Mouse (Mus musculus) neural tube, embryonic 10.5 days (tissue): ENCODE results near the gene Mindy4.
A peak's percentile ranks its signal among the peaks of the same experiment; 100 is the strongest.

Experiments
- DNase-seq: peaks from one replicate; pipeline ENCODE4 v3.0.0-alpha.2; 2017; ENCODE audit warnings: low spot score; ENCODE audit errors: extremely low spot score

Mindy4 gene

DNA sequence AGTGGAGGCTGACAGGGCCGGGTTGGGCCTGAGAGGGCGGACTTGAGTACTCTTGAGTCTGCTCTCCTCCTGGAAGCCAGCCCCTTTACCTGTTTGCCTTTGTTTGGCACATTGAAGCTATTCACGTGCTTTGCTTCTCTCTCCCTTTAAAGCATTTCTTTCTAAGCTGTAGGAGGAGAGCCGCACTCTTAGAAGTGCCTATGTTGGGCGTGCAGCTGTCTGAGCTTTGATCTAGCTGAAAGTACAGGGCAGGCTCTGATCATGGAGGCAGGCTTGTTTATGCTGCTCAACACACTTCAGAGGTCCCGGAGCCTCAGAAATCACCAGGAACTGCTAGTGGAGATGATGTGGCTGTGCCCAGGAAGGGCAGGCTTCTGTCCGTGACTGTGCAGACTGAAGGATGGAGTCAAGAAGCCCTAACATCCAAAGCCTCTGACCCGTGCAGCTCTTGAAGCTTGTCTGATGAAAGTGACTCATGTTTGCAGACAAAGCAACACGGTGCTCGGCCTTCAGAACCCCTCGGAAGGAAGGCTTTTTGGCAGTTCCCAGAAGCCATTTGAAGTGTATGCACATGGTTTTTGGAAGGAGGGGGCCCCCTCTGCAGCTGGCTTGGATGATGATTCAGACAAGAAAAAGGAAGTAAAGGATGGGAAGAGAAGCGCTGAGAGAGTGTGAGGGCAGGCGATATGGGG, 53.5 kb downstream of the Mindy4 start:
- no peak for DNase-seq

DNA sequence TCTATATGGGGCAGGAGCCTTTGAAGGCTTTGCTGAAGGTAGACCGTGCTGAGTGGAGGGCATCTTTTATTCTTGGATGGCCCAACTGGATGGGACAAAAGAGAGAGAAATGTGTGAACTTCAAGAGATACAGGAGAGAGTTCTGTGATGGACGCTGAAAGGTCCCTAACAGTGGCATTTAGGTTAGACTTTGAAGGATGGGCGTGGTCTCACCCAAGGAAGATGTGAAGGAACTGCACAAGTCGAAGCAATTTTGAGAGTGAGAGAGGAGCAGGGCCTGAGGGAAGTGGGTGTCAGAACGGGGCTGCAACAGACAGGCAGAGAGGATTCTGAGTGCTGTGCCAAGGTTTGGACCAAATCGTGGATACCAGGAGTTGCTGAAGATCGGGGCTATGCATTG, 54.1 kb downstream of the Mindy4 start:
- DNase-seq: no peak

DNA sequence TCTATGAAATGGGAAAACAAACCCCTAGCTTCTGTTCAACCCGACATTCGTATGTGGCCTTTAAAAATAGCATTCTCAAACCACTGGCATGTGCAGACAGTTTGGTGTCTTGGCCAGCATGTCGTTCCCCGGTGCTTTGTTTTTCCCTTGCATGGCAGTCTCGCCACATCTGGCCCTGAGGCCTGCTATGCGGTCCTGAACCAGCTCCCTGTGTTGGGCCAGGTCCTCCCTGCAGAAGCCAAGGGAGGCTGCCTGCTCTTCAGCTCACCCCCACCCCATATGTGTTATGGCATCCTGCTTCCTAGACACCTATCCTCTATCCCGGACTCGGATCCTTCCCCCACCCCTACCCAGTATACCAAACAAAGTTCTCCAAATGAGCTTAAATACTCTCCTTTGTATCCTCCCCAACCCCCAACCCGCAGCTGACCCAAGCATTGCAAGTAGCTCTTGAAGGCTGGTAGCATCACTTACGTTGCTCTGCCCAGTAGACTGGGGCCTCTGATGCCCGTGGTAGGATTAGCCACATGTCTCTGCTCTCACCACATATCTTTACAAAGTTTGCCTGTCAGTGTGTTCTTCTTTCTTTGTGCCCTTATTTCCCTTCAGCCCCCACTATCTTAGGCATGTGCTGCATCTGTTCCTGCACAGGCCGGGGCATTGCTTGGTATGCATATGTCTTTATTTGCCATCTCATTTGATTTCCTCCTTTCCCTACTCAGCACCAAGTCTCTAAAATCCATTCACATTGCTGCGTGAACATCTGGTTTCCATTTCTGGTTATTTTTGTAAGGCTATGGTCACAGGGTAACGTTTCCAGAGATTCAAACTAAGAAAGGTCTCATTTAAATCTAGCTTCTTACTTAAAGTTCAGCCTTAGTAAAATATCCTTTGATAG, 55.5 kb downstream of the Mindy4 start:
- DNase-seq: no peak

DNA sequence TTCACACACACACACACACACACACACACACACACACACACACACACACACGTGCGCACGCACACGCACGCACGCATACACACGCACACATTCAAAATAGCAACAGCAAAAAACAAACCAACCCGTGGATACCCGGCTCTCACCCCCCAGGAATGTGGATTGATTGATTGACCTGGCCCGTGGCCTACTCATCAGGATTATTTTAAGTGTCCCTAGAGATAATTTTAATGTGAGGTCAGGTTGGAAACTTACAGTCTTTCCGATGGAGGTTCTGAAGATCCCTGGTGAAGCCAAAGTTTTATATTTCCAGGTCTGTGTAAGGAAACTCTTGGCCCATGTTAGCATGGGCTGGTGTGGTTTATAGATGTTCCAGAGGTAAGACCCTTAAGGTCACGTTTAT, 59.0 kb downstream of the Mindy4 start:
- DNase-seq: no peak

DNA sequence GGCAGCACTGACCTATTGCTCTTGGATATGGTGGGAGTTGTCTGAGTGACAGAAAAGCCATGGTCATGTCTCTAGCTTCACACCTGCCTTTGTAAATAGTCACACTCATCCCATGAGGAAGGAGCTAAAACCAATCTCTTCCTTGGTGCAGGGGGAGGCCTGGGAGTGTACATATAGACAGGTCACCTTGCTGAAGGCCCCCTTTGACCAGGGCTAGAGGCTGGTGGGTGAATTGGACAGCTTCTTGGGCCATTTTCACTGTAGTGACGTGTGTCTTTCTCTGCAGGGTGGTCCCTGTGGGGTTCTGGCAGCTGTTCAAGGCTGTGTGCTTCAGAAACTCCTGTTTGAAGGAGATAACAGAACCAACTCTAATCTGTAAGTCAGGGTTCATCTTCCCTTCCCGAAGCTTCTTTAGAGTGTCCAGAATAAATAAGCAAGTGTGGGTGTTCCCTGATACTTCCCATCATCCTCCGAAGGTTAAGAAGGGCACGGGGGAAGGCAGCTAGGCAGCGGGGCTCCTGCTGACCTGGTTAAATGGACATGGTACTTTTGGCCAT, 60.4 kb downstream of the Mindy4 start:
- no peak for DNase-seq

DNA sequence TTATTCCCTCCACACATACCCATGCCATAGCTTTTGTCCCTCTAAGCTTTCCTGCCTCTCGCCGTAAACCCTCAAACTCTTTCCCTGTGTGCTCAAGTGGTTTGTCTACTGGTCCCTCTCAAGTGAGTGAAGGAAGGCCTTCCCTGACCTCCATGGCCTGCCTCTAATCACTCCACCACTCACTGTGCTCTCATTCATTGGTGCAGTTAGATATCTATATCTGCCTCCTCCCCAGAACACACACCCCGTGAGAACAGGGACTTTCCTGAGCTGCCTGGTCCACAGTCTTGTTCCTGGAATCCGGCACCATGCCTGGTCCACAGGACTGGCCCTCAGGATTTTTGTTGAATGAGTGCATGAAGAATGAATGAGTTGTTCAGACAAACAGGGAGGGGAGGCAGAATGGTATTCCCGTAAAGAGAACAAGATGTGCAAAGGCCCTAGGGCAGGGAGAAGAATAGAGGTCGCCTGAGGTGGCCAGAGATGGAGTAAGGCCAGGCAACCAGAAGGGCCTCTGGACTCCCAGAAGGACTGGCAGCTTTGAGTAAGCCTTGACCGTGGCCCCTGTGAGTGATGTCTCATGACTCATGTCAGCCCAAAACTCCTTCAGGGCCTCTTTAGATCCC, 61.7 kb downstream of the Mindy4 start:
- DNase-seq: no peak

DNA sequence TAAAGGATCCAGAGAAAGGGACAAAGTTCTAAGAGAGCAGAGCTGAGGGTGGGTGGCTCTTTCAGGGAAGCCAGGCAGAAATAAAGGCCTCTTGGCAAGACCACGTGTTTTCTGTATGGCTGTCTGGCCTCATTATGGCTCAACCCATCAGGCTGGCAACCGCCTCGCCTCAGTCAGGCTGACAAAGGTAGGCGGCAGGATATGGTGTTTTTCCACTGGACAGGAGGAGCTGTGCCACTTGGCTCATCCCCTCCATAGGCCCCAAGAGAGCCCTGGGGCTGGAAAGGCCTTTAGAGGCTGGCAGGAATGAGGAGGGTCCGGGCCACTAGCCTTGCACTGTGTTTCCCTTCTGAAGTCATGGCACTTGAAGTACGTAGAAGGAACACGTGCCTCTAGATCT, 69.8 kb downstream of the Mindy4 start:
- no peak for DNase-seq

DNA sequence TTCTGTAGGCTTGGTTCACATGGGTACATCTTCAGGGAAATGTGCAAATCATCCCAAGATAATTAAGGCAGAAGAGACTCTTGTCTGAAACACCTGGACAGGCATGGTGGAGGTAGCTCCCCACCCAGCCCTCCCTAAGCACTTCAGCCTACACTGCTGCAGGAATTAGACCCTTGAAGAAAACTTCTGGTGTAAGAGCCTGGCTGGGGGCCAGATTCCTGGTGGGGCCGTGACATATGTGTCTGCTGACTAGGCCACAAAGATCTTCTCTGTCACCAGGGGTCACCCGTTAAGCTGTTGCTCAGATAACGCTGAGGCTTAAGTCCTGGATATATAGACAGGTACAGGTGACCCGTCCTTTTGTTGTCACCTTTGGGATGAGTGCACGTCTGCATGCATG, 70.3 kb downstream of the Mindy4 start:
- no peak for DNase-seq

DNA sequence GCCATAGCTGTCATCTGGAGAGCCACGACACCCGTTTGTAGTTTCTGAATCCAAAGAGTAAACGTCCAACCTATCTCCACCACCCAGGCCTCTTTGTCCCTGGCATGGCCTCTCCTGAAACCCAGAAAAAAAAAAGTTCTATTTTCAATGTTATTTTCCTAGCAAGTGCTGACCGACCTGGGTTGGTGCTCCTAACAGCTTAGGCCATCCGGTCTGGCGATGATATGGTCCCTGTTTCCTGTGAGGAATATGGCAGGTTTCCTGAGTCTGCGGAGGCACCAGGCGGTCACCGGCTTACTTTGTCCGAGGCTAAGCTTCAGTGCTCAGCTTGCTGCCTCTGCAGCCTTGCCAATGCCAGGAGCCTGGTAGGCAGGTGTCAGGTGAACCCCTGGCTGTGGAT, 71.8 kb downstream of the Mindy4 start:
- no peak for DNase-seq

DNA sequence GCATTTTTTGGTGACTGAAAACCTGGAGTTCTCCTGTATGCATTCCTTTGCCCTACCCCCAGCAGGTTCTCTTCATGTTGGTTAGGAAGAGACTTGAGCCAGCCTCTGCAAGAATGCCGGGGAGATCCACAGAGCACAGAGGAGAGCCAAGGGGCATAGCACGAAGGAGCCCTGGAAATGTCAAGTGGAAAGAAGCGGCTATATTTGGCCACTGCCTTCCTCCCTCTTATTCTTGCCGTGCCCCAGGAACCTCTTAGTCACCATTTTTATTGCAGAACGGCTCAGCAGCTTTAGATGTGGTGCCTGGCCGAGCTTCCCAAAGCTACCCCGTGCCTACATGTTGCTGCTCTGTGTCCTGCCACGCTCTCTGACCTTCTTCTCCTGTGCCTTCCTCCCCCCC, 72.6 kb downstream of the Mindy4 start:
- DNase-seq: no peak

DNA sequence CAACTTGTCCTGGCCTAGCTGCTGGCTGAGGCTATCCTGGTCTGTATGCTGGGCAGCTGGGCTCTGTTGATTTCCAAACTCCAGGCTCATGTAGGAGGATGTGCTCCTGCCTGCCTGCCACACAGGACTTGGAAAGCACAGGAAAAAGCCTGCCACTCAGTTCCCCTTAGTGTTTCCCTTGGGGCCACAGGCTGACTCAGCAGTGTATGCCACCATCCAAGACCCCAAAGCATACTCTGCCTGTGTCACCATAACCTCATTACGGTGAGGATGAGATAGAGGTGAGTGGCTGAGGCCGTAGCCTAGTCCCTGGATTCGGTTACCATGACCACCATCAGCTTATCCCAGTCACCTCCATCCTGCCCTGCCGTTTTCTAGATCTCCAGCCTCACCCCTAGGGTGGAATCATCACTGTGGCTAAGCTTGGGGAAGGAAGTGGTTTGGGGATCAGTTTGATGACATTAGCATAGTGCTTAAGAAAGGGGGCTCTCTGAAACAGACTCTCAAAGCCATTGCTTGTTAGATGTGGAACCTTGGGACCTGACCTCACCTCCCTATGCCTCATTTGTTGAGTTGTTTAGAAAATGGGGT, 73.6 kb downstream of the Mindy4 start:
- no peak for DNase-seq

DNA sequence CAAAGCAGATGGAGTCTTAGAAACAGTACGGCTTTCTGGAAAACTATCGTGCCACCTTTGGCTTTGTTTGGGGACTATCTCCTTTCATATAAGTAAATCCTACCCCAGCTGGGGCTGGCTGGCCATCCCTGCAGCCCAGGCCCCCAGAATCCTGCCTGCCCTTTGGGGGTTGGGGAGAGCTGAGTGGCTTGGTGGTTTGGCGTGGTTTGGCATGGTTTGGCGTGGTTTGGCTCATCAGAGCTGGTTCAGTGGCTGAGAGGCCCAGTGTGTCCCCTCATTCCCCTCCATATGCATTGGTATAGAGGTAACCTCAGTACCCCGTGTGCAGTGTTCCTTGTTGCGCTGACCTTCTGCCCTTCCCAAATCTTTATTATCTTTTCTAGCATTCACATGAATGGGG, 74.9 kb downstream of the Mindy4 start:
- DNase-seq: no peak

DNA sequence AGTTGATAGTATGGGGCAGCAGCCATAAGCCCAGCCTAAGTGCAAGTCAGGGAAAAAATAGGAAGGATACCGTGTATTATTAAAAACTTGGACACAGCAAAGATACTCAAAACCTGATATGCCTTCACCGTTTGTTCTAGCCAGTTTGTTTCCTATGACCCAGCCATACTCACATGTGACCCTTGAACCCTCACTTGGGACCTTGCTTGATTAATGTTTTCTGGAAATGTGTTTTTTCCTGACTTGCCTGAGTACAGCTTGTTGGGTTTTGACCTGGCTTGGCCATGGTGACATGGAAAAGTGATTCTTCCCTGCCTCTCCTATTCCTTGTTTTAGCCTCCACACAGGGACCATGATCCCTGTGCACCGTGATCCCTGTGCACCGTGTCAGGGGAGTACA, 75.3 kb downstream of the Mindy4 start:
- no peak for DNase-seq

DNA sequence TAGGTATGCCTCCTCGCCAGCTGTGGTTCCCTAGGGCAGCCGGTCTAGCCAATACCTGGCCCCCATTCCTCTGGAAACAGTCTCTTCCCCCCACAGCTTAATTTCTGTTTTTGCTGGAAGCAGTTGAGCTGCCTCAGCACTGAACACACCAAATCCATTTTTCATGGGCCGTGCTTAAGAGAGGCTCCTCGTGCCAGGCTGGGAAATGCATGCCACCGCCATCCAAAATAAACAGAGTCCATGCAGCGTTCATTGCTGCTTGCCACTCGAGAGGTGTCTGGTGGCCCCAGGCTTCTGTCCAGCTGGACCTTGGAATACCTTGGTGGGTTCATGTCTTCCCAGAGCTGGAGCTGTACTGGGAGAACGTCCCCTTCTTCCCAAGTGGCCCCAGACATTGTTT, 77.8 kb downstream of the Mindy4 start:
- no peak for DNase-seq

DNA sequence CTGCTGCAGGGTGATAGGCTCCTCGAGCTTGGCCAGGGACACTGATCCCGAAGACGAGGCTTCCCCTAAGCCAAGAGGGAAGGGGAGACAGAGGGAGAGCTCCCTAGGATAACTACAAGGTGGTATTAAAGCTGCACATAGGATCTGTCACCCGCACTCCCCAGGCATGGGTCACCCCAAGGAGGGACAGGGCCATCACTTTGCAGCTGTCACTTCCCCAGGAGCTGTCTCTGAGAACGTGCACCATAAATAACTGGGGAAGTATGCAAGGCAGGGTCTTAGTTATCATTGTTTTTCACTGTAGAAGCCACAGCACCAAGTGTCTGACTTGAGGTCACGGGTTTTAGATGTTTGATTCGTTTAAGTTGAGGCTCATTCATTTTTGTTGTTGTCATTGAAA, 78.5 kb downstream of the Mindy4 start:
- DNase-seq: no peak

DNA sequence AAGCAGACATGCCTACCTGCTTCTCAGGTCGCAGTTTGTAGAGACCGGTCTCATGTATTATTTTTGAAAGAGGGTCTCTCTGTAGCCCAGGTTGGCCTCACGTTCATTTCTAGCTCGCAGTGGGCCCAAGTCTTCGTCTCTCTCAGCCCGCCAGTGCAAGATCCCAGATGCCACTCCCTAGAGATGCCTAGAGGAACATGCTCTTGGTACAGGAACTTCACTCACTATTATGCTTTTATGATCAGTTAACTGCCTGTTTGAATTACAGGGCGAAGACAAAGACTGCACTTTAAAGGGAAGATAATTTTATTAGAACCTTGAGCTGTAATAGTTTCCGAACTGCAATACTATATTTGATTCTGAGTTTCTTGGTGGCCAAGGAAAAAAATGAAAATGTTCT, 79.2 kb downstream of the Mindy4 start:
- DNase-seq: no peak

DNA sequence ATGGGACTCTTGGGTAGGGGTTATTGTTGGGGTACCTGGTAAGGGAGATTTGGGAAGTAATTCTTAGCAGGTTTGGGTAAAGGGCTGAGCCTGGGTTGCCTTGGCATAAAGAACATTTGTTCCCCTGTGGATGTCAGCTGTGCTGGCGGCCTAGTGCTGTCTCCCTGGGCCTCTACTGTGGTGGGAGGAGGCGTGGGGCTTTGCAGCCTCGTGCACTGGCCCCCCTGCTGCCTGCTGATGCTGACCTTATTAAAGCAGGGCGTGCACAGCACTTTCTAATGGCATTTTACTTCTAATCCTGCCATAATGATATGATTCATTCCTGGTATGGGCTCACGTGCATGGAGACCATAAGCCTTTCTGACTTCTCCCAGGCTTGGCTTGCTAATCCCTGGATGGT, 82.0 kb downstream of the Mindy4 start:
- no peak for DNase-seq

DNA sequence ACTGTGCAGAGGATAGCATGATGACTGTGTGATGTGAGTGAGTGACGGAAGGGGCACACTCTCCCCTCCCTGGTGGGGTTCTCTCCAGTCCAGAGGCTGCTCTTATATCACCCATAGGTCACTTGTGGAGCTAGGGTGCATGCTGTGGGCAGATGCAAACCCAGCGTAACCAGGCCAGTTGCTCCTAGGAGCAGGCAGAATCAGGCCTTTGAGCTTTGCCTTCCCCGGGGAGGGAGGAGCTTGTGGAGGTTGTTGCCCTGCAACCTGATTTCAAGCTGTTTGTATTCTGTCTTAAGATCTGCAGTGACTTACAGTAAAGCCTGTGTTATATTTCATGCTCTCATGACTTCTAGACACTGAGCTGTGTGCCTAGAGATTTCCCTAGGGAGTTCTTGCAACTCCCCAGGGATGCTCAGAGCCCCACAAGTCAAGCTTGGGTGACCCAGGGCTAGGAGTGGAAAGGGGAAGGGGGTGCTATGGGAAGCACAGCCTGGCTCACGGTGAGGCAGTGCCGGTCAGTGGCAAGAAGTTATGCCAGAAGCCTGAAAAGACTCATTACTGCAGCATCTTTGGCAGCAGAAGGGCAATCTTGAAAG, 84.9 kb downstream of the Mindy4 start:
- DNase-seq: no peak

DNA sequence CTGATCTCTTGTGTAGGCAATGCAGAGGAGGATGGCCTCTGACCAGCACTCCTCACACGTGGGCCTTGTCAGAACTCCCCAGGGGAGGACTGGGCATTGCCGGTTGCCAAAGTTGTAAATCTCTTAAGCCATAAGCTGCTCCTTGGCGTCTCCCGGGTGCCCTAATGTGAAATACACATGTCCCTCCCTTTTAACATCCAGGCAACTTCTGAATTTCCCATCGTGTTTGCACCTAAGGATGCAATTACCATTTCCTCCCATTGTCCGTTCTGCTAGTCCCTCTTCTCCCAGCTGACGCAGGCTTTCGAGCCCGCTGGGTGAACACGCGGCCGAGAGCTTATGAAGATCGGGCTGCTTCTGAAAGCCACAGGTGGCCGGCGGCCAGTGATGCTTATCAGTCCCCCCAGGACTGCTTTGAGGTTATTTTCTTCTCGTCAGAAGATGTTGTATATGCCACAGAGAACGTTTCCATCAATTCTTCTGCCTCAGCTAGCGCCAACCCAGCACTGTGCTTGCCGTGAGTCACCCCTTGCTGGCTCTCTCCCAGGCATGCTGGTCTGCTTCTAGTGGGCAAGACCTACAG, 91.5 kb downstream of the Mindy4 start:
- peak; percentile 43 for DNase-seq

DNA sequence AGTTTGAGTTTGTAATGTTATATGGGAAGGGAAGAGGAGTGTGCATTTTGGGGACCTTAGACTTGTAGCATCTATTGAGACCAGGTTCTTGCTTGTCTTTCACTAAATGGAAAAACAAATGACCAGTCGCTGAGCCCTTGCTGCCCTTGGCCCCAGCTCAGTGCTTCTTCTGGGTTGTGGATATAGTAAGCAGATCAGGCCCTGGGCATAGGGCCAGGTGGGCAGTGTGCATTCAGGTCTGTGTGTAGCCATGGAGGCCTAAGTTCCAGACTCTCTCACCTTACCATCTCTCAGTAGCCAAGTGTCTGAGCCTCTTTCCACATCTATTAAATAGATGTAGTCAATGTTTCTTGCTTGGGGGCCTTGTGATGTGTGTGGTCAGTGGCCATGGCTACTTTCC, 92.1 kb downstream of the Mindy4 start:
- DNase-seq: no peak

DNA sequence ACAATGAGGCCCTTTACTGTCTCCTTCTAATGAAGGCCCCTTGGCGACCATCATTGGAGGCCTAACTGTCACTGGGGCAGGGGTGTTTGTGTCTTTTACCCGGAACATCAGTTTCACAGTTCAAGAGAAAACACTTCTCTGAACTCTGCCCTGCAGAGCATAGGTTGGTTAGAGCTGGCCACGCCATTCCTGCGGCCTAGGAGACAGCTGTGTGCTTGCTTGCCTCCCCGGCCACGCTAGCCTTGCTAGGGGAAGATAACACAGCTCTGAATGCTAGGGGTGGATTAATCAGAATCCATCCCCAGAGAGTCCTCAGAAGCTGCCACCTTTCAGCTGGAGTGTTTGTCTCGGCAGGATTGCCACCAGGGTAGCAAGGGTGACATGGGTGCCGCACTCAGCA, 96.3 kb downstream of the Mindy4 start:
- no peak for DNase-seq
